Mouse (Mus musculus) liver, adult 2 months (tissue): ENCODE measurements at regions not wholly inside any gene's neighbourhood (a gene's known extent, or its start where the extent isn't known, plus 50 kb on each side); places are given as distances from the start of the nearest gene placed in this dataset.

ENCODE experiments used
- DNase-seq: peaks from one replicate; pipeline ENCODE4 v3.0.0-alpha.2; 2011; ENCODE audit warnings: low read depth, low spot score; ENCODE audit errors: extremely low read depth
- H3K27ac ChIP-seq: fragments of 200-500 bp; replicated peaks from 2 replicates; pipeline ENCODE4 v1.5.1; 2012; ENCODE audit warnings: low read depth, mild to moderate bottlenecking, control low read depth, inconsistent platforms, low read length; ENCODE audit not compliant: insufficient read depth
- H3K27me3 ChIP-seq: fragments of 200-500 bp; 2 replicates; pipeline ENCODE4 v1.6.1; 2012; ENCODE audit warnings: mild to moderate bottlenecking, moderate library complexity, low read length, inconsistent platforms; ENCODE audit not compliant: control insufficient read depth, insufficient read depth
- H3K36me3 ChIP-seq: fragments of 200-500 bp; 2 replicates; pipeline ENCODE4 v1.6.1; 2012; ENCODE audit warnings: low read length, inconsistent platforms; ENCODE audit not compliant: control insufficient read depth, insufficient read depth
- H3K4me1 ChIP-seq: fragments of 200-500 bp; 2 replicates; pipeline ENCODE4 v1.6.1; 2011; ENCODE audit warnings: low read length; ENCODE audit not compliant: control insufficient read depth, insufficient read depth
- H3K4me3 ChIP-seq: fragments of 200-500 bp; 2 replicates; pipeline ENCODE4 v1.5.1; 2011; ENCODE audit warnings: low read depth, mild to moderate bottlenecking, control low read depth, low read length, moderate library complexity; ENCODE audit not compliant: insufficient read depth
- H3K79me2 ChIP-seq: fragments of 200-500 bp; 2 replicates; pipeline ENCODE4 v1.6.1; 2012; ENCODE audit warnings: inconsistent platforms, mild to moderate bottlenecking, low read length, moderate library complexity; ENCODE audit not compliant: control insufficient read depth, insufficient read depth
- H3K9ac ChIP-seq: fragments of 200-500 bp; 2 replicates; pipeline ENCODE4 v1.6.1; 2012; ENCODE audit warnings: low read depth, mild to moderate bottlenecking, control low read depth, inconsistent platforms, low read length
- CTCF ChIP-seq: fragments of 200-500 bp; IDR thresholded peaks from 2 replicates; pipeline ENCODE4 v1.5.1; 2011; ENCODE audit warnings: low read depth, low read length, control low read depth
- POLR2A ChIP-seq: fragments of 200-500 bp; IDR thresholded peaks from 2 replicates; pipeline ENCODE4 v1.6.1; 2011; ENCODE audit warnings: low read length, control low read depth; ENCODE audit not compliant: insufficient read depth; ENCODE audit errors: extremely low read depth
- WGBS: fragments of 180-500 bp; shearing (Covaris S2); methylation state at CpG from one replicate; pipeline ENCODE4 v1.1.7; 2018; 5-methylcytosine and 5-hydroxymethylcytosine counted together

- no peaks in the 10 kb centered on the region for H3K4me1 ChIP-seq
- H3K36me3 ChIP-seq, result no peaks in the 10 kb centered on the region
- no peaks in the 10 kb centered on the region for H3K27me3 ChIP-seq
- H3K9ac ChIP-seq, result no peak overlapping the region
- WGBS, result 80% methylated on average over 3 of the region's 3 CpGs
- H3K79me2 ChIP-seq, result no peaks in the 10 kb centered on the region
- H3K4me3 ChIP-seq, result no peak overlapping the region
- no peak for DNase-seq
- no peak overlapping the region for H3K27ac ChIP-seq
- TF ChIP-seq CTCF (no peak), POLR2A (no peak)
These were observed 155.4 kb downstream of the Nup35 start for GRCm38 (mm10) chr2:80772455-80772854.

DNA sequence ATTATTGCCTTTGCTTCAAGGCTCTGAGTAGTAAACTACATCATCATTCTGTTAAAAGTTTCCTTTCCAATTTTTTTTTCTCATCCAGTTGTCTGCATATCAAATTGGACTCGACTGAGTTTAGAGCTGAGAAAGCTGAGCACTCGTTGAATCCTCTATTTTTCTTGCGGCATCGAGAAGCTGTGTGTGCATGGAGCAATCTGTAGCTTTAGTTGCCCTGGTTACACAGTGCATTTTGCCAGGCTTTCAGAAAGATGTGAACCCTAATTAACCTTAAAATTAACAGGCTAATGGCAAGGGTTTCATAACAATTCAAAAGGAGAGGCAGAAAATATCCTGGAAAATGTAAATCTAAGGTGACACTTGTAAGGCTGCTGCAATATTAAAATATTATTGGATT, 169.3 kb downstream of the Nup35 start:
- DNase-seq, result no peak
- Histone ChIP-seq H3K4me1 (no peaks in the 10 kb centered on the region), H3K9ac (no peak overlapping the region), H3K27me3 (no peaks in the 10 kb centered on the region), H3K27ac (no peak overlapping the region), H3K36me3 (no peaks in the 10 kb centered on the region), H3K4me3 (no peak overlapping the region), H3K79me2 (no peaks in the 10 kb centered on the region)
- whole genome bisulfite sequencing, result 89% methylated on average over 4 of the region's 4 CpGs
- TF ChIP-seq POLR2A, result no peak
- TF ChIP-seq CTCF, result no peak

DNA sequence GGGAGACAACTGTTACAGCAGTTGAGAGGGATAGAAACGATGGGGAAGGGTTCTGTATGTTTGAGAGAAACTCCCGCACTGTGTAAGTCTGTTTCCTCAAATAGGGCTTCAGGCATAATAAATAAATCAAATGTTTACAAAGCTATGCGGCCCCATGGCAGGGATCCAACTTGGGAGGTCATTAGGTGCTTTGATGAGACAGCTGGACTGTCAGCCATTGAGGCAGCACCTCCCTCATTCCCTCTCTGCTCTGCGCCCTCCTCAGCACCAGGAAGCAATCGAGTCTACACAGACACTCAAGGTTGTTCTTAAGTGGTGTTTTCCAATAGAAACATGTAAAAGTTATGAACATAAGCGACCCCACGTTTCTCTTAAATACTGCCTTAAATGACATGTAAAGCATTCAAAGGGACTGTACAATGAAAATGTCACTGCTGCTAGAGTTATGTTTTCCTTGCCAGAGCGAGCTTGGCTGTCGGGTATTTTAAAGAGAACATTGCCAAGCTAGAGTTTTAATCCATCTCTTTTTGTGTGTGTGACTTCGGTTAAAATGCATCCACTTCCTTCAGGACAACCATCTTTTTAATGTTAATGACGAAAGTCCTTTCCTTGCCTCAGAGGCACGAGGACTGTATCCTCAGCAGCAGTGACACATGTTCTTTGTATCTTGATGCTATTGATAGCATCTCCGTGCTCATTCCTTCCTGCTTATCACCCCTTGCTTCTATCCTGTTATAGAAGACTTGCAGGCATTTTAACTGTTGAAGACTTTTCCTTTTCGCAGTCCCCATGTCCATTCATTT, 176.5 kb downstream of the Nup35 start:
- Histone ChIP-seq H3K27ac (no peak overlapping the region), H3K36me3 (no peaks in the 10 kb centered on the region), H3K27me3 (no peaks in the 10 kb centered on the region), H3K79me2 (no peaks in the 10 kb centered on the region), H3K9ac (no peak overlapping the region), H3K4me1 (no peaks in the 10 kb centered on the region), H3K4me3 (no peak overlapping the region)
- no peak for DNase-seq
- TF ChIP-seq CTCF (no peak), POLR2A (no peak)
- 73% methylated on average over 14 of the region's 14 CpGs for WGBS

DNA sequence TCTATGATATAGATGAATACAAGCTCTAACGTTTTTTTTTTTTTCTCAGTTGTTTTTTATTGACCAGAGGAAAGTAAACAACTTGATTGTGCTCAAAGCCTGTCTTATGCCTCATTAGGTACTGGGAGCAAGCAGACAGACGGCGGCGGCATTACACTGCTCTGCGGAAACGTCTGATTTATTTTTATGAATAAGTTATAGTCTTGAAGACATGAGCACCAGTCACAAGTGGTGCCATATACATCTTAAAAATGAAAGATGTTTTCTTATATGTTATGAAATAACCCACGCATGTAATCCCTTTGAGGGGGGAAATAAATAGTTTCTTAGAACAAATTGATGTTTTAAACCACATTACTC, 177.1 kb downstream of the Nup35 start:
- no peak for DNase-seq
- TF ChIP-seq POLR2A (no peak), CTCF (no peak)
- Histone ChIP-seq H3K36me3 (no peaks in the 10 kb centered on the region), H3K27ac (no peak overlapping the region), H3K9ac (no peak overlapping the region), H3K79me2 (no peaks in the 10 kb centered on the region), H3K4me1 (no peaks in the 10 kb centered on the region), H3K4me3 (no peak overlapping the region), H3K27me3 (no peaks in the 10 kb centered on the region)
- 85% methylated on average over 7 of the region's 7 CpGs for WGBS

DNA sequence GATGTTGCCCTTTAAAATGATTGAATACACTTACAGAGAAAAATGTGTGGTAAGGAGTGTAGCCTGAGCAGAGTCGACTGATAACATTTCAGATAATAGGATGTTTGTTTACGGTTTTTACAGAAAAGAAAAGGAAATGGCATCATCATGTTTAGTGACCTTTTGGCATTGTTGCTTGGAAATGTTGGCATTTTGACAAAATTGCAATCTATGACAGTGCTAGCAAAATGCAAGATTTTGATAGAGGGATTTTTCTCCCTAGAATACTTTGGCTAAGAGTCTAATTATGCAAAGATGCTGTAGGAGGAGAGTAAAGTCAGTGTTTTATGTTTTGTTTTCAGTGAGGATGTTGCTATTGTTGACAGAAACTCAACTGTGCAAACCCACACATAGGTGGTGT, 202.2 kb downstream of the Nup35 start:
- WGBS, result 52% methylated on average over 2 of the region's 2 CpGs
- Histone ChIP-seq H3K4me3 (no peak overlapping the region), H3K4me1 (no peaks in the 10 kb centered on the region), H3K9ac (no peak overlapping the region), H3K27me3 (no peaks in the 10 kb centered on the region), H3K27ac (no peak overlapping the region), H3K79me2 (no peaks in the 10 kb centered on the region), H3K36me3 (no peaks in the 10 kb centered on the region)
- no peak for TF ChIP-seq POLR2A
- TF ChIP-seq CTCF, result no peak
- DNase-seq, result no peak

DNA sequence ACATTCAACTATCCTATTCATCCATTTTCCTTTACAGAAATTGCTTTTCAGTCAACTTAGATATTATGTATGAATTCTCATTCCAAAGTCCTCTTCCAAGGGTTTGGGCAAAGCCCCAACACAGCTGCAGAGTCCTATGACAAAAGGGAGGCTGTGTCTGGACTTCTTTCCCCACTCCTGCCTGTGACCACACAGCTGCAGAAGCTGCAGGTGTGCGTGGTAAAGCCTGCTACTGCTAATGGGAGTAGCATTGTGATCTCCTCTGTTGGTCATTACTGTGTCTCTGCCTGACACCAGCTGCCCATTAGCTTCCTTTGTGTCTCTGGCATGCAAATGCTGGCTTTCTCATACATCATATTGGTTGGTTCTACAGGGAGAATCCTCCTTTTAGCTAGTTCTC, 234.0 kb downstream of the Nup35 start:
- no peak for DNase-seq
- no peaks in the 10 kb centered on the region for H3K4me1 ChIP-seq
- no peak overlapping the region for H3K27ac ChIP-seq
- H3K9ac ChIP-seq, result no peak overlapping the region
- H3K4me3 ChIP-seq, result no peak overlapping the region
- H3K36me3 ChIP-seq, result no peaks in the 10 kb centered on the region
- H3K27me3 ChIP-seq, result no peaks in the 10 kb centered on the region
- WGBS, result 72% methylated on average over 1 of the region's 1 CpGs
- H3K79me2 ChIP-seq, result no peaks in the 10 kb centered on the region
- TF ChIP-seq POLR2A (no peak), CTCF (no peak)
